20 mouse cellular contexts compared by ENCODE assay signal in genomic region chr6:114913142-114913541, GRCm38 (mm10). TPM values are rescaled to one million over a fixed set of nuclear protein-coding genes. Genes with fewer than 3 reads are reported as not detected.
DNase-seq lines count a peak whose midpoint lies in the region; ATAC-seq lines count a peak whose summit lies in the region.
"Had no signal": no experiment of that assay in that cellular context is flagged by ENCODE, and none has a peak within 500 bp of the region (broad histone marks: within the 10 kb centered on the region; RNA-seq: fewer than 3 reads in every experiment).

No protein-coding gene starts in this region.

- no peak for ATAC-seq in embryonic facial prominence, embryonic 13.5 days (ENCODE audit: insufficient number of reproducible peaks, insufficient read depth, low FRiP score, low TSS enrichment, low read depth)
- ATAC-seq in liver, embryonic 12.5 days: no peak
- ATAC-seq in neural tube, embryonic 13.5 days (ENCODE audit: low read depth): no peak
- ATAC-seq in cerebellum, adult (ENCODE audit: insufficient number of reproducible peaks, low FRiP score, low TSS enrichment): no peak
- ATAC-seq: forebrain, embryonic 13.5 days; Patski had no signal

- peaks cover 69% of the 10 kb centered on the region for H3K4me1 ChIP-seq in embryonic facial prominence, embryonic 13.5 days
- peaks cover 66% of the 10 kb centered on the region for H3K4me1 ChIP-seq in embryonic facial prominence, embryonic 10.5 days
- H3K4me1 ChIP-seq in liver, embryonic 12.5 days: peaks cover 76% of the 10 kb centered on the region
- H3K4me1 ChIP-seq in neural tube, embryonic 13.5 days (replicated peaks): peaks cover 71% of the 10 kb centered on the region

- H3K9me3 ChIP-seq in embryonic facial prominence, embryonic 13.5 days: no peaks in the 10 kb centered on the region
- H3K9me3 ChIP-seq in embryonic facial prominence, embryonic 10.5 days: no peaks in the 10 kb centered on the region
- H3K9me3 ChIP-seq in liver, embryonic 12.5 days (replicated peaks): no peaks in the 10 kb centered on the region
- no peaks in the 10 kb centered on the region for H3K9me3 ChIP-seq in neural tube, embryonic 13.5 days
- H3K9me3 ChIP-seq: forebrain, embryonic 13.5 days; hindbrain, embryonic 12.5 days had no signal

- H3K36me3 ChIP-seq in embryonic facial prominence, embryonic 13.5 days: no peaks in the 10 kb centered on the region
- peaks cover 15% of the 10 kb centered on the region for H3K36me3 ChIP-seq in embryonic facial prominence, embryonic 10.5 days (replicated peaks)
- 0 out of 2 replicates have a peak, but pooled peaks cover under 1% of the 10 kb centered on the region for H3K36me3 ChIP-seq in liver, embryonic 12.5 days
- no peaks in the 10 kb centered on the region for H3K36me3 ChIP-seq in neural tube, embryonic 13.5 days

- no peak overlapping the region for H3K4me3 ChIP-seq in embryonic facial prominence, embryonic 13.5 days
- no peak overlapping the region for H3K4me3 ChIP-seq in embryonic facial prominence, embryonic 10.5 days
- no peak overlapping the region for H3K4me3 ChIP-seq in liver, embryonic 12.5 days
- H3K4me3 ChIP-seq in neural tube, embryonic 13.5 days: no peak overlapping the region
- H3K4me3 ChIP-seq: erythroblast, embryonic 14.5 days; forebrain, embryonic 13.5 days; hindbrain, embryonic 12.5 days had no signal

- H3K9ac ChIP-seq in embryonic facial prominence, embryonic 13.5 days: no peak overlapping the region
- no peak overlapping the region for H3K9ac ChIP-seq in liver, embryonic 12.5 days
- H3K9ac ChIP-seq in neural tube, embryonic 13.5 days: no peak overlapping the region
- H3K9ac ChIP-seq: hindbrain, embryonic 12.5 days had no signal

- no peak for DNase-seq in embryonic facial prominence, embryonic 10.5 days (ENCODE audit: low spot score)
- DNase-seq in liver: no peak
- no peak for DNase-seq in neural tube, embryonic 10.5 days (ENCODE audit: extremely low spot score, low spot score)
- DNase-seq in cerebellum, adult 18-20 months: no peak
- DNase-seq: adrenal gland, postnatal 10 days; cerebellum, postnatal 14 days; gastrocnemius, postnatal 36 days; kidney, adult 18-20 months; kidney, postnatal 14 days; left cerebral cortex, postnatal 4 days; lung, adult 18-20 months; thymus, postnatal 14 days had no signal

- no peaks in the 10 kb centered on the region for H3K27me3 ChIP-seq in embryonic facial prominence, embryonic 13.5 days
- H3K27me3 ChIP-seq in embryonic facial prominence, embryonic 10.5 days (replicated peaks; ENCODE audit: low read depth, poor library complexity, severe bottlenecking): no peaks in the 10 kb centered on the region
- no peaks in the 10 kb centered on the region for H3K27me3 ChIP-seq in liver, embryonic 12.5 days (replicated peaks)
- no peaks in the 10 kb centered on the region for H3K27me3 ChIP-seq in neural tube, embryonic 13.5 days
- H3K27me3 ChIP-seq: forebrain, embryonic 13.5 days; hindbrain, embryonic 12.5 days; Patski had no signal

- WGBS in embryonic facial prominence, embryonic 13.5 days: 34% methylated on average over 4 of the region's 4 CpGs
- WGBS in embryonic facial prominence, embryonic 10.5 days: 63% methylated on average over 4 of the region's 4 CpGs
- 54% methylated on average over 4 of the region's 4 CpGs for WGBS in liver, embryonic 12.5 days (ENCODE audit: insufficient replicate concordance)
- WGBS in neural tube, embryonic 13.5 days: 65% methylated on average over 4 of the region's 4 CpGs

- H3K27ac ChIP-seq in embryonic facial prominence, embryonic 13.5 days: no peak overlapping the region
- H3K27ac ChIP-seq in embryonic facial prominence, embryonic 10.5 days (replicated peaks): no peak overlapping the region
- H3K27ac ChIP-seq in liver, embryonic 12.5 days: 0 out of 2 replicates have a peak overlapping the region, but pooled peaks have one; percentile 17
- H3K27ac ChIP-seq in neural tube, embryonic 13.5 days (replicated peaks): peak overlapping the region; percentile 18; the same call in 1 of the 2 replicates

- H3K4me2 ChIP-seq in embryonic facial prominence, embryonic 13.5 days: peak overlapping the region; percentile 10; the same call in 1 of the 2 replicates
- no peak overlapping the region for H3K4me2 ChIP-seq in liver, embryonic 12.5 days
- no peak overlapping the region for H3K4me2 ChIP-seq in neural tube, embryonic 13.5 days

RNA-seq across cellular contexts. Expression of gene Vgll4, which starts 56.7 kb away (rescaled TPM):
- polyA plus RNA-seq in embryonic facial prominence, embryonic 13.5 days (2015; fragmentation: Nextera tagmentation; extraction: Ambion mirVana): 148 TPM in 2 replicates
- 98.8 and 111 TPM in 2 replicates for polyA plus RNA-seq in embryonic facial prominence, embryonic 10.5 days (2016; fragmentation: Nextera tagmentation; extraction: Ambion mirVana)
- 19.3 and 20.6 TPM in 2 replicates for polyA plus RNA-seq in liver, embryonic 12.5 days (2016; fragmentation: Nextera tagmentation; extraction: Ambion mirVana)
- 60.6 and 65.2 TPM in 2 replicates for polyA plus RNA-seq in neural tube, embryonic 13.5 days (2015; fragmentation: Nextera tagmentation; extraction: Ambion mirVana)

Comparison
In these comparisons a context has a peak if more than half of its experiments do, and no peak if none do; other contexts are left out.
1. H3K27ac ChIP-seq: peak in liver, embryonic 12.5 days (single experiment) and neural tube, embryonic 13.5 days (single experiment); none in embryonic facial prominence, embryonic 13.5 days (single experiment) and embryonic facial prominence, embryonic 10.5 days (single experiment).